Mouse (Mus musculus): Measurements from ENCODE around the gene Il21. TPM values are rescaled to one million over a fixed set of nuclear protein-coding genes. Genes with fewer than 3 reads are reported as not detected.

The Il21 gene
- total and polyA plus RNA-seq, 3 experiments, result not detected

GRCm38 (mm10) chr3:37198302-37198701 is 34.1 kb downstream of the Il21 start:
- Histone ChIP-seq H3K79me2 (replicated peaks; ENCODE audit: control insufficient read depth, extremely low read depth, insufficient read depth, poor library complexity, severe bottlenecking) (no peaks in the 10 kb centered on the region), H3K9me3 (replicated peaks; ENCODE audit: low read length) (no peaks in the 10 kb centered on the region), H3K4me1 (ENCODE audit: control insufficient read depth in 1 of 2, insufficient read depth in 2 of 2) (no peaks in the 10 kb centered on the region), H3K36me3 (replicated peaks in 1 of 2; ENCODE audit: control insufficient read depth in 1 of 2, insufficient read depth in 1 of 2, low read length in 1 of 2) (no peaks in the 10 kb centered on the region), H3K4me3 (replicated peaks in 1 of 3; ENCODE audit: low read depth in 2 of 3, low read length in 2 of 3, poor library complexity in 1 of 3) (no peak overlapping the region), H3K4me2 (ENCODE audit: insufficient read depth, low read depth, poor library complexity, severe bottlenecking) (no peak overlapping the region), H3K9ac (ENCODE audit: insufficient read depth, low read depth) (no peak overlapping the region), H3K27ac (ENCODE audit: insufficient read depth, low read depth) (no peak overlapping the region), H3K27me3 (replicated peaks) (no peaks in the 10 kb centered on the region)
- dilution Hi-C loops (cut with MboI; ENCODE audit: extremely low pct_ligation_motif_present, extremely low pct_unique_long_range_greater_than_20kb, low sequenced_read_pairs) (no loop called here), in situ Hi-C loops (cut with MboI; ENCODE audit: low pct_ligation_motif_present, low pct_unique_long_range_greater_than_20kb, low sequenced_read_pairs) (loop anchor here (25.0 kb wide), 1 partner anchor 361 kb away; no protein-coding TSS in a partner anchor)
- TF ChIP-seq TBP (conservative IDR thresholded peaks at IDR 0.05; ENCODE audit: low read depth, low read length) (no peak), TCF12 (IDR thresholded peaks at IDR 0.05; ENCODE audit: low read depth, low read length) (no peak), POLR2A (IDR thresholded peaks at IDR 0.05; ENCODE audit: low read depth, low read length) (no peak), RCOR1 (conservative IDR thresholded peaks at IDR 0.05; ENCODE audit: low read depth, low read length) (no peak), CTCF (conservative IDR thresholded peaks at IDR 0.05 in 1 of 2, IDR thresholded peaks at IDR 0.05 in 1 of 2; ENCODE audit: low read depth in 2 of 2, low read length in 2 of 2) (no peak), SMC3 (IDR thresholded peaks at IDR 0.05; ENCODE audit: low read depth, low read length) (no peak), UBTF (IDR thresholded peaks at IDR 0.05; ENCODE audit: low read depth, low read length) (no peak), ZMIZ1 (IDR thresholded peaks at IDR 0.05; ENCODE audit: low read depth, low read length) (no peak), MAX (IDR thresholded peaks at IDR 0.05; ENCODE audit: low read length) (no peak), E2F4 (IDR thresholded peaks at IDR 0.05; ENCODE audit: insufficient replicate concordance, low read depth, low read length) (no peak), ZKSCAN1 (IDR thresholded peaks at IDR 0.05; ENCODE audit: borderline replicate concordance, low read depth, low read length) (no peak), ETS1 (conservative IDR thresholded peaks at IDR 0.05; ENCODE audit: low read depth, low read length) (no peak)
- DNase-seq (ENCODE audit: extremely low read depth), result no peak

- no peak overlapping the region for H3K4me2 ChIP-seq (ENCODE audit: insufficient read depth, low read depth, poor library complexity, severe bottlenecking)
Measured at GRCm38 (mm10) chr3:37191953-37192352, 40.5 kb downstream of the Il21 start.

More at GRCm38 (mm10) chr3:37191953-37192352, 40.5 kb downstream of the Il21 start:
- Histone ChIP-seq H3K27ac (ENCODE audit: insufficient read depth, low read depth) (no peak overlapping the region), H3K9ac (ENCODE audit: insufficient read depth, low read depth) (no peak overlapping the region), H3K9me3 (replicated peaks; ENCODE audit: low read length) (no peaks in the 10 kb centered on the region), H3K36me3 (replicated peaks in 1 of 2; ENCODE audit: control insufficient read depth in 1 of 2, insufficient read depth in 1 of 2, low read length in 1 of 2) (no peaks in the 10 kb centered on the region), H3K27me3 (replicated peaks) (no peaks in the 10 kb centered on the region), H3K4me3 (replicated peaks in 1 of 3; ENCODE audit: low read depth in 2 of 3, low read length in 2 of 3, poor library complexity in 1 of 3) (no peak overlapping the region), H3K79me2 (replicated peaks; ENCODE audit: control insufficient read depth, extremely low read depth, insufficient read depth, poor library complexity, severe bottlenecking) (no peaks in the 10 kb centered on the region), H3K4me1 (ENCODE audit: control insufficient read depth in 1 of 2, insufficient read depth in 2 of 2) (0 out of 4 replicates have a peak, but pooled peaks cover 0 to 4% of the 10 kb centered on the region in 2 experiments)
- no peak for DNase-seq (ENCODE audit: extremely low read depth)
- TF ChIP-seq PAX5 (IDR thresholded peaks at IDR 0.05; ENCODE audit: low read length) (no peak), ZNF384 (IDR thresholded peaks at IDR 0.05; ENCODE audit: low read depth, low read length) (no peak), JUND (conservative IDR thresholded peaks at IDR 0.05; ENCODE audit: low read depth, low read length) (no peak), EP300 (IDR thresholded peaks at IDR 0.05; ENCODE audit: low read length) (no peak), UBTF (IDR thresholded peaks at IDR 0.05; ENCODE audit: low read depth, low read length) (no peak), CHD1 (IDR thresholded peaks at IDR 0.05; ENCODE audit: low read depth, low read length) (no peak), ZC3H11A (IDR thresholded peaks at IDR 0.05; ENCODE audit: low read depth, low read length) (no peak), CTCF (conservative IDR thresholded peaks at IDR 0.05 in 1 of 2, IDR thresholded peaks at IDR 0.05 in 1 of 2; ENCODE audit: low read depth in 2 of 2, low read length in 2 of 2) (no peak), RCOR1 (conservative IDR thresholded peaks at IDR 0.05; ENCODE audit: low read depth, low read length) (no peak), USF2 (conservative IDR thresholded peaks at IDR 0.05; ENCODE audit: low read depth, low read length) (no peak), SMC3 (IDR thresholded peaks at IDR 0.05; ENCODE audit: low read depth, low read length) (no peak), MAFK (IDR thresholded peaks at IDR 0.05; ENCODE audit: insufficient replicate concordance, low read length) (no peak), TBP (conservative IDR thresholded peaks at IDR 0.05; ENCODE audit: low read depth, low read length) (no peak), RAD21 (IDR thresholded peaks at IDR 0.05; ENCODE audit: low read depth, low read length) (no peak), SIN3A (IDR thresholded peaks at IDR 0.05; ENCODE audit: low read length) (no peak), MAZ (IDR thresholded peaks at IDR 0.05; ENCODE audit: low read depth, low read length) (no peak), TCF12 (IDR thresholded peaks at IDR 0.05; ENCODE audit: low read depth, low read length) (no peak)
- in situ Hi-C loops (cut with MboI; ENCODE audit: low pct_ligation_motif_present, low pct_unique_long_range_greater_than_20kb, low sequenced_read_pairs) (loop anchor here (25.0 kb wide), 1 partner anchor 355 kb away; no protein-coding TSS in a partner anchor), dilution Hi-C loops (cut with MboI; ENCODE audit: extremely low pct_ligation_motif_present, extremely low pct_unique_long_range_greater_than_20kb, low sequenced_read_pairs) (no loop called here)
